8 mouse cellular contexts compared by ENCODE assay signal in the genomic region with DNA sequence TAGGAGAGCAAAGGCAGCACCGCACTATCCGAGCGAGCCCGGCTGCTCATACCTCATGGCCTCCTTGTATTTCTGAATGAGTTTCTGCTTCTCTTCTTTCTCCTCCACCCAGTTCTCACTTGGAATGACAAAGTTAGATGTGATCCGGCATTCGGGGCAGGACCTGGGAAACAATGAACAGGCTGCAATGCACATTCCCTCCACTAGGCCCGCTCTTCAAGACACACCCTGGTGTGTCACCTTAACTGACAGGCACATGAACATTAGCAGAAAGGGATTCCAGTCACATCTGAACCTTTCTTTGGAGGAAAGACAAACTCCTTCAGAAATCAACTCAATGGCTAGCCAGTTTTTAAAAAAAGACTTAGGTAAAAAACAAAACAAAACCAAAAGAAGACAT. TPM values are rescaled to one million over a fixed set of nuclear protein-coding genes. Genes with fewer than 3 reads are reported as not detected.
DNase-seq lines count a peak whose midpoint lies in the region; ATAC-seq and TF ChIP-seq lines count a peak whose summit lies in the region.

No protein-coding gene starts in this region.

- H3K36me3 ChIP-seq in kidney, adult 2 months (ENCODE audit: control insufficient read depth, insufficient read depth, low read length), result no peaks in the 10 kb centered on the region; the same call in 1 of the 2 replicates
- peaks cover 26% of the 10 kb centered on the region for H3K36me3 ChIP-seq in kidney, embryonic 14.5 days (ENCODE audit: control insufficient read depth, insufficient read depth, low read length)
- H3K36me3 ChIP-seq in G1E (replicated peaks), result peaks cover 95% of the 10 kb centered on the region

- H3K27me3 ChIP-seq in kidney, adult 2 months (replicated peaks; ENCODE audit: control insufficient read depth, insufficient read depth, low read length), result no peaks in the 10 kb centered on the region
- H3K27me3 ChIP-seq in kidney, embryonic 14.5 days (ENCODE audit: control insufficient read depth, insufficient read depth, low read length), result no peaks in the 10 kb centered on the region
- H3K27me3 ChIP-seq in G1E (ENCODE audit: insufficient read depth, low read length), result no peaks in the 10 kb centered on the region

- no peak for TF ChIP-seq POLR2A in kidney, adult 2 months (IDR thresholded peaks at IDR 0.05; ENCODE audit: low read depth, low read length)

- H3K9ac ChIP-seq in kidney, embryonic 14.5 days (ENCODE audit: low read depth, low read length), result no peak overlapping the region

- no peak for ATAC-seq in kidney, embryonic 14.5 days (ENCODE audit: low FRiP score, low TSS enrichment)
- no peak for ATAC-seq in G1E (ENCODE audit: extremely low read depth, insufficient number of reproducible peaks, low FRiP score, poor library complexity, severe bottlenecking)

- H3K27ac ChIP-seq in kidney, adult 2 months (ENCODE audit: insufficient read depth, low read depth, low read length), result no peak overlapping the region
- H3K27ac ChIP-seq in kidney, embryonic 14.5 days (ENCODE audit: low read depth, low read length), result no peak overlapping the region

- DNase-seq in kidney, adult 2 months, result peak; percentile 48
- no peak for DNase-seq in G1E (ENCODE audit: low spot score)
- peak; percentile 29 for DNase-seq in embryo, embryonic 11.5 days (ENCODE audit: low read depth, low spot score)
- peak; percentile 63 for DNase-seq in lung, postnatal 36 days
- no peak for DNase-seq in gastrocnemius, postnatal 25 days
- no peak for DNase-seq in layer of hippocampus, adult 8-10 months (ENCODE audit: low spot score in 2 of 2)
- no peak for DNase-seq in thymus, postnatal 0 days (ENCODE audit: low spot score)

- no peaks in the 10 kb centered on the region for H3K9me3 ChIP-seq in kidney, embryonic 14.5 days (ENCODE audit: control insufficient read depth, low read length)
- H3K9me3 ChIP-seq in G1E (replicated peaks), result no peaks in the 10 kb centered on the region

- 62% methylated on average over 7 of the region's 7 CpGs for WGBS in kidney, adult 2 months
- WGBS in kidney, embryonic 14.5 days, result 77% methylated on average over 7 of the region's 7 CpGs

- no peaks in the 10 kb centered on the region for H3K4me1 ChIP-seq in kidney, adult 2 months (ENCODE audit: control insufficient read depth, insufficient read depth, low read length)
- H3K4me1 ChIP-seq in kidney, embryonic 14.5 days (ENCODE audit: control insufficient read depth, insufficient read depth, low read length), result peaks cover 4% of the 10 kb centered on the region; the same call in 1 of the 2 replicates
- no peaks in the 10 kb centered on the region for H3K4me1 ChIP-seq in G1E (ENCODE audit: insufficient read depth, low read depth, low read length)

- no peak overlapping the region for H3K4me3 ChIP-seq in kidney, adult 2 months (ENCODE audit: insufficient read depth, low read depth, low read length)
- H3K4me3 ChIP-seq in kidney, embryonic 14.5 days (ENCODE audit: low read length), result no peak overlapping the region
- H3K4me3 ChIP-seq in G1E (ENCODE audit: low read depth, low read length), result no peak overlapping the region

- H3K4me2 ChIP-seq in kidney, embryonic 14.5 days (replicated peaks; ENCODE audit: low read depth, low read length), result no peak overlapping the region

- peak; percentile 69 for TF ChIP-seq CTCF in kidney, adult 2 months (conservative IDR thresholded peaks at IDR 0.05; ENCODE audit: insufficient read depth, insufficient read length, low read depth, low read length)
- TF ChIP-seq CTCF in G1E (IDR thresholded peaks at IDR 0.05; ENCODE audit: low read depth, low read length), result peak; percentile 30; the same call in 1 of the 2 replicates

RNA-seq across cellular contexts. Expression of gene Rab19, which starts 19.4 kb away (rescaled TPM):
- polyA plus RNA-seq in kidney, adult 2 months (2012; rRNA removed), result 2.1 and 2.7 TPM in 2 replicates
- polyA plus RNA-seq in kidney, embryonic 14.5 days (2014; fragmentation: Nextera tagmentation; extraction: Ambion mirVana), result 1.7 and 3.6 TPM in 2 replicates
- not detected in 2 replicates for total RNA-seq in G1E (2014; fragmentation: Nextera tagmentation)
- 1.9 and 2.5 TPM in 2 replicates for total RNA-seq in G1E (2017)
- not detected in 2 replicates for polyA plus RNA-seq in G1E (2012)
- total RNA-seq in gastrocnemius, postnatal 25 days (2021), result under 1 TPM in 1 of 2 experiments, not detected in 1; 0.21 TPM
- not detected for total RNA-seq in layer of hippocampus, adult 8-10 months (2022)
- polyA plus RNA-seq in thymus, postnatal 0 days (2015; fragmentation: Nextera tagmentation; extraction: Ambion mirVana), result 22.3 and 24.9 TPM in 2 replicates

RNA-seq across cellular contexts. Expression of gene Mkrn1, which starts 19.9 kb away (rescaled TPM):
- 31.0 and 34.5 TPM in 2 replicates for polyA plus RNA-seq in kidney, adult 2 months (2012; rRNA removed)
- polyA plus RNA-seq in kidney, embryonic 14.5 days (2014; fragmentation: Nextera tagmentation; extraction: Ambion mirVana), result 45.5 and 65.2 TPM in 2 replicates
- total RNA-seq in G1E (2014; fragmentation: Nextera tagmentation) (39.8 and 60.5 TPM in 2 replicates), G1E (2017) (58.6 and 59.5 TPM in 2 replicates)
- 45.4 and 66.4 TPM in 2 replicates for polyA plus RNA-seq in G1E (2012)
- total RNA-seq in gastrocnemius, postnatal 25 days (2021), result 10 to 100 TPM; 19.6 to 22.4 TPM
- 100 to 1,000 TPM; 106 to 118 (median 114) TPM for total RNA-seq in layer of hippocampus, adult 8-10 months (2022)
- 80.3 and 91.5 TPM in 2 replicates for polyA plus RNA-seq in thymus, postnatal 0 days (2015; fragmentation: Nextera tagmentation; extraction: Ambion mirVana)

RNA-seq across cellular contexts. Expression of gene Slc37a3, which starts 22.9 kb away (rescaled TPM):
- polyA plus RNA-seq in kidney, adult 2 months (2012; rRNA removed), result 25.9 and 28.7 TPM in 2 replicates
- 42.5 and 52.7 TPM in 2 replicates for polyA plus RNA-seq in kidney, embryonic 14.5 days (2014; fragmentation: Nextera tagmentation; extraction: Ambion mirVana)
- total RNA-seq in G1E (2014; fragmentation: Nextera tagmentation), result 4.1 and 18.0 TPM in 2 replicates
- 17.9 and 22.4 TPM in 2 replicates for total RNA-seq in G1E (2017)
- 1.3 and 2.1 TPM in 2 replicates for polyA plus RNA-seq in G1E (2012)
- total RNA-seq in gastrocnemius, postnatal 25 days (2021), result 10 to 100 TPM; 12.1 to 13.7 TPM
- total RNA-seq in layer of hippocampus, adult 8-10 months (2022), result 10 to 100 TPM; 54.8 to 74.2 (median 64.4) TPM
- polyA plus RNA-seq in thymus, postnatal 0 days (2015; fragmentation: Nextera tagmentation; extraction: Ambion mirVana), result 26.4 and 32.1 TPM in 2 replicates

Comparison
In these comparisons a context has a peak if more than half of its experiments do, and no peak if none do; other contexts are left out.
1. DNase-seq: peak in kidney, adult 2 months (single experiment), embryo, embryonic 11.5 days (single experiment) and lung, postnatal 36 days (single experiment); none in G1E (single experiment), gastrocnemius, postnatal 25 days (single experiment), layer of hippocampus, adult 8-10 months (0 of 2) and thymus, postnatal 0 days (single experiment).